Mouse (Mus musculus) testis, postnatal 14 days (tissue): Measurements from ENCODE around the gene Krt1.

ENCODE experiments used
- DNase-seq: peaks from one replicate; pipeline ENCODE4 v3.0.0; 2021; ENCODE audit warnings: low spot score

Krt1 gene

DNA sequence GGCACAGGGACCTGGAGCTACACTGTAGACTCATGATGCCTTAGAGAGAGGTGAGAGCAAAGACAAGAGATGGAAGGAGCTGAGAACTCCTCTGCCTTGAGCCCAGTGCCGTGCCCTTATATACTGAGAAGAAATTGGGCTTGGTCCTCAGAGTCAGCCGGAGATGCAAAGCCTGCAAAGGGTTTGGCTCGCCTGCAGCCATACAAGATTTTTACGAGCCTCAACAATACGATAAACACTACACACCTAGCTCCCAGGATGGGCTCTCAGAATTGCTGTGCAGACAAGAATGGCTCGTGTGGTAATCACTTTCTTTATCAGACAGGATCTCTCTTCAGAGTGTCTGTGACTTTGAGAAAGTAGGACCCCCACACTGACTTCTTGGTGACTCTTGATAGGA lies at the start of gene Krt1:
TSS of gene Krt1 (minus strand) at position 101 of the 400 bp plus-strand sequence.
- DNase-seq, result no peak

DNA sequence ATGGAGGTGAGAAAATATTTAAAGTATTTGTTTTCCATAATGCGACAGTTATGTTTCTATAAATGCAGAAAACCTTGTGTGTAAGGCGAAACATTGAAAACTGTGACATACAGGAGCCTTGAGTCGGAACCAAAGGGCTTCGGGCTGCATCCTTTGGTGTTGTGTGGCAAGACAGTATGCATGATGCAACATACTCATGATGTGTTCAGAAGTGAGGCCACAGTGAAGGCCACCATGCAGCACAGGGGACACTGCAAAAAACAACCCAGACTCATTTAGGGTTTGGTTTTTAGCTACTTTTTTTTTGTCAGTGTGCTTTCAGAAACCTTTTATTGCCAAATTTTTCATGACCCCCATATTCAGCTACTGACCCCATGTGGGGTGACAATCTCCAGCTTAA lies 44.6 kb upstream of the Krt1 start:
- DNase-seq, result no peak

DNA sequence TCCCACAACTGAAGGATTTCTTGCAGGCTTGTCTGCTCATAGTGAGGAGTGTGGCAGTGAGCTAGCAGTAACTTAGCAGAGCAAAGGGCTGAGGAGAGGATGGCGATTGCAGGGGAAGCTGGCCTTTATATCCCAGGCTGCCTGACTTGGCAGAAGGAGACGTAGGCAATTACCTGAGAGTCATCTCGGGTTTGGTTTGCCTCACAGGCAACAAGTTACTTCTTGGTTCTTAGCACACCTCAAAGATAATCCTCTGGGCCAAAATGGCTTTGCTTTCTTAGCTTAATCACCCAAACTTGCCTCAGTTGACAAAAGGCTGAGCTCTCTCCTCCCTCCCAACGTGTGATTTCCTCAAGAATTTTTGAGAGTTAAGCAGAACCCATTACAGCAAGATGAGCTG lies 42.2 kb upstream of the Krt1 start, which contains the start of gene Krt76:
TSS of gene Krt76 (minus strand) at position 101 of the 400 bp plus-strand sequence.
- no peak for DNase-seq

DNA sequence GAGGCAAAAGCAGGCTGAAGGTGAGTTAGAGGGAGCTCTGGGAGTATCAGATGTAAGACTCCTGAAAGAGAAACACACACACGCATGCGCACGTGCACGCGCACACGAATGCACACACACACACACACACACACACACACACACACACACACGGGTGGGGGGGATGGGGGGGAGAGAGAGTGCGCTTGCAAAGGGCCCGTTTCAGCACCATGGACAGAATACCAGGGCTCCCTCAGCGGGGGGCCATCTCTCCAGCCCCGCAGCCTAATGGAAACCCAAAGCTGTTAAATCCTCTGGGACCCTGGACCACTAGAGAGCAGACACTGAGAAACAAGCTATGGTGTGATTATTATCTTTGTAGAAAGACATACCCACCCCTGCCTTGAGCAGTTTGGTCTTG lies 29.2 kb upstream of the Krt1 start:
- DNase-seq, result no peak

DNA sequence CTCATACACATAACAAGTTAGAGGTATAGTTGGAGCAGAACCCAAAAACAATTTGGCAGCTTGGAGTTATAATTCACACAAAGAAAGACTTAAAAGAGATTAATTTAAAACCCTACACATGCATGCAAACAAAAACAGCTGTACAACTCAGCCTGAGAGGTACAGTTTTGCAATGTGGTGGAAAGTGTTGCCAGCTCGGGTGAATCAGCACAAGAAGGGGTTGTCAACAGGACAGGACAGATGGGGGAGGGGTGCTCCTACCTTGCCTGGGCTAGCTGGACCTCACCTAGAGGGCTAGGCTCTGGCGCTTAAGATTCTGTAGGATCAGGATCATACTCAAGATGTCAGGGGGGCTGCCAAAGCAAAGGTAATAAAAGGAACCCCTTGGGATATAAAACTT lies 27.4 kb upstream of the Krt1 start:
- no peak for DNase-seq

DNA sequence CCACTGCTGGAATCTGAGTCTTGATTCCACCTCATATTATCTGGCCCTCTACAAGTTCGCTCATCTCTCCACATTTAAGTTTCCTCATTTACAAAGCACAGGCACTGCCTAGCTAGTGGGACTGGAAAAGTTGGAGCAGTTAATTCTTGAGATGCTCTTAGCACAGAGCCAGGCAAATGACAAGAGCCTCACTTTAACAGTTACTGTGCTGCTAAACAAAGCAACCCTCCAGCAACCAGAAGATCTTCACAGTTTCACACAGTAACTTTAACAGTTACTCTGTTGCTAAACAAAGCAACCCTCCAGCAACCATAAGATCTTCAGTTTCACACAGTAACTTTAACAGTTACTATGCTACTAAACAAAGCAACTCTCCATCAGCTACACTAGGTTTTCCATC lies 23.8 kb upstream of the Krt1 start:
- DNase-seq, result no peak

DNA sequence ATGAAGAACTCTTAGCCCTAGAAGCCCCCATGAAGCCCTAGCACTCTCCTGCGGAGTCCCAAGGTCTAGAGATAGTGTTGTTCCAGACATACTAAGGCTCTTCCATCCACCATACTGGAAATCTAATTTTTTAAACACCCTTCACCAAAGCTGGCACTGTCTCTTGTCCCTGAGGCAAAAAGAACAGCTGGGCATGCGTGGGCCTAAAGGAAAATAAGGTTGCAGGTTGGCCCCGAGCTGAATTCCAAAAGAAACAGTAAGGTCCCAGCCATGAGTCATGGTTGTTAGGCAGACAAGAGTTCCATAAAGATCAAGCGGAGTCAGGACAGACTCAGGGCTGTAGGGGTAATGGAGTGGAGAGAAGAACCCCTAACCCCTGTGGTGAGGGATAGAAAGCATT lies 22.6 kb upstream of the Krt1 start:
- DNase-seq, result no peak

DNA sequence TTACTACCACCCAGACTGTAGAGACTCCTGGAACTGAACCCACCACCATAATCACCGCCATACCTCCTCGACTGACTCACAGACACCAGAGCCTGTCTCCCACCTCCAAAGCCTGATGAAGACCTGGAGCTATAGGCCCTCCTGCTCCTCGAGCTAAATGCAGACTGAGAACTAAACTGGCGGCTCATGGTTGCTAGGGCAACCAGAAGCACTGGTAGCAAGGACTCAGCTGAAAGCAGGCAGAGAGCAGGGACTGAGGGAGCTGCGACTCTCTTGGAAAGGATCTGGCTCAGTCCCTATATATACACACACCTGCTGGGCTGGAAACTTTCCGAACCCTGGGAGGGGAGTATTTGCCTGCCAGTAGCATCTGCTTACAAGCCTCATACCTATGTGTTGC lies 18.8 kb upstream of the Krt1 start, which contains the start of gene Krt77:
TSS of gene Krt77 (minus strand) at position 275 of the 400 bp plus-strand sequence.
- DNase-seq, result no peak

DNA sequence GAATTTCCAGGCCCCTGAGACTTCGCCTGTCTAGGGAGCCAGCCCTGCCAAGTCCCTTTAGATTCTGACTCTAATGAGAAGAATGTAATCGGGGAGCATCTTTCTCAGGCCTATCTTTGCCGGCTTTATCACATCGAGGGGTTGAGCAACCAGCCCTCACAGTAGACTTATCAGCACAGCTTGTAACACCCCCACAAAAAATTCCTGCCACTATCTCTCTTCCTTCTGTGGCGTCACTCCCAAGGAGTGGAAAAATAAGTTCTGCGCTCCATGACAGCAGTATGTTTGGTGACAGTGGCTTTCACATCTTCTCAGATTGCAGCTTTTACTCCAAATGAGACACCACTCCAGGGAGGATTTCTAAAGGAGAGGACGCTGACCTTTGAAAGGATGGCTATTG lies 16.2 kb upstream of the Krt1 start:
- no peak for DNase-seq

DNA sequence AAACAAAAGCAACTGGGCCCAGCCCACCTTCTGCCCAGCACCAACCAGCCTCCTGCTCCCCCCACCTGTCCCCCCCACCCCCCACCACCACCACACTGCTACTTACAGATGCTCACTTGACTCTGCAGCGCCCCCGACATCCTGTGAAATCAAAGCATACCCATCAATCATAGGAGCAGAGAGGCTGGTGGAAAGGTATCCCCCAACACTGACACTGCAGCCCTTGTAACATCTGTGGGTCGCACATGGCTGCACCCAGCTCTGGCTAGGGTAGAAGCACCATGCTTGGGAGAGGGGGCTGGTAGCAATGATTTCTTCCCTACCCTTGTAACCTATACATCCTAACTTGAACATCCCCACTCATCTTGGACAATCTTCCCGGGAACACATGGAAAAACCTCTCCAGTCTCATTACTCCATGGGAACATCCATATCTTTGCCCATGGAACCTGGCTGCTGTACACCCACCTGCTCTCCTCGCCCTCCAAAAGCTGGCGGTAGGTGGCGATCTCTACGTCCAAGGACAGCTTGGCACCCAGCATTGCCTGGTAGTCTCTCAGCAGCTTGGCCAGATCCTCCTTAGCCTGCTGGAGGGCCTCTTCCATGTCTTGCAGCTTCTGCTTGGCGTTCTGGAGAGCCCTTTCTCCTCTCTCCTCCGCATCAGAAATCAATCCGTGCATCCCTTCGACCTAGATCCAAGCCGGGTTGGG lies 10.0 kb upstream of the Krt1 start:
- no peak for DNase-seq

DNA sequence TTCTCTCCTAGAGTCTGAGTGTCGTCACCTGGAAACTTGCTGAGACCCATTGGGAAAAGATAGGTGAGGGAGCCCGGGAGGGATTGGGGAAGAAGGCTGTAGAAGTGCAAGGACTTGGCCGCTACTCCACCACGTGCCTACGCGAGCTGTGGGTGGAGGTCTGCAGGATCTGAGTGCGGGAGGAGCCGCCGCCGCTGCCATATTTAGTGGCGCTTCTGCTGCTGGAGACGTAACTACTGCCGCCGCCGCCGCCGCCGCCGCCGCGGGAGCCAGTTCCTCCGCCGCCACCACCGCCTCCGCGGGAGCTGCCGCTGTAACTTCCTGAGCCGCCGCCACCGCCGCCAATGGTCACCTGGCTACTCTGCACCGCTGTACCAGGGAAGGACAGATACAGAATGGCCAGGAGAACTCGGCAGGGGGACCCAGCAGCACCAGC lies 9.2 kb upstream of the Krt1 start:
- no peak for DNase-seq

DNA sequence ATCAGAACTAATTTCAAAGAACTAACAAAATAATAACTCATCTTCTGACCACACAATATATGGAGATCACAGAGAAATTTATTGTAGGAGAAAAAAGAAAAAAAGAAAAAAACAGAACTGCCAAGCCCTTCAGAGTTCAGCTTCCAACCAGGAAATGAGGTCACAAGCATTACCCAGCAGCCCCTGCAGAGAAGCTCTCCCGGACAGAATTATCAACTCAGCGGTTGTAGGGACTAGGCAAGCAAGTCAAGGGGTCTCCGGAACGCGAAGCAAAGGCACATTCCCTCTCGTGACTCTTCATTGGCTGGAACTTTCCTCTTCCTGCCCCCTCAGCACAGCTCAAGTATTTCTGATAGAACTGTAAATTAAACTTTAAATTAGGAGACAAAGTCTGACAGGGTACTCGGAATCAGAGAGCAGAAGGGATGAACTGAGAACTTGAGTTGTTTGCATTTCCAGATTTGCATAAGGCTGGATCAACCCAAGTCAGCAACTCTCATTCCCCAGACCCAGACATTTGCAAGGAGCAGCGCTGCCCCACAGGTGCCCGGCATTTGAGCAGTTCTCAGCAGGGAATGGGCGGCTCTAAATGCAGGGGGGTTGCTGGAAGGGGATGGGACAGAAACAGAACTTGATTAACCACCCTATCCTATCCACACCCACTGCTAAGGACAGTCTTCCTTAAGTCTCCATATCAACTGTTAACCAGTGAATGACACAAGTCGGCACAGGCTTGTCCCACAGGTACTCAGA lies 8.3 kb upstream of the Krt1 start:
- DNase-seq, result no peak

DNA sequence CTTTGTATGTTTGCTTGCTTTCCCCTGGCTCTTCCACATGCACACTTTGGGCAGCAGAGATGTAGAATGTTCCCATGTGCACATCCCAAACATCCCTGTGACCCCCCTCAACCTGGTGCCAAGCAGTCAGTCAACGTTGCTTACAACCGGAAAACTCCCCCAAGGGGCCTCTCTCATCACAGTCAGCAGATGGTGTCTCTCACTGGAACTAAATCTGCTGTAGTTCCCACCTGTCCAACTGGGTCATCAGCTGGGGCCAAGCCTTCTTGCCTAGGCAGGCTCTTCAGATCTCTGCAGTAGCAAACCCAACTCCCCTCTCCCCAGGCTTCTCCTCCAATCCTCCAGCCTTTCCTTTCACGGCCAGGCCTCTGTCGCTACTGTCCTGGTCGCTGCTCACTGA lies 6.1 kb upstream of the Krt1 start:
- DNase-seq, result no peak

DNA sequence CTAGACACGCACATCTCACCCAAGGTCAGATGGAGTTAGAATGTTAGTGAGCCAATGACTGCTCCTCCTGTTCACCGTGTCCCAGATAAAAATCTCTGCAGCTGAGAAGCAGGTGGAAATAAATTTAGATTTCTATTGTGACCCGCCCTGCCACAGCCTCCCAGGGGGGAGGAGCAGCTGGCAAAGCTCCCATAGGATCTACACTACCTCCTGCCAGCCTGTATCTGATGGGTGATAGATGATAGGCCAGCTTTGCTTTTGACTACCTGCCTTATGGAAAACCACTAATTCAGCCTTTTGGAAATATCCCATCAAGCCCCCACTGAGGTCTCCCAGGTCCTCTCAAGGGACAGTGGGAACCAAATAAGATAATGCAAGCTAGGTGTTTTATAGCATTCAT lies 5.1 kb upstream of the Krt1 start:
- DNase-seq, result no peak

DNA sequence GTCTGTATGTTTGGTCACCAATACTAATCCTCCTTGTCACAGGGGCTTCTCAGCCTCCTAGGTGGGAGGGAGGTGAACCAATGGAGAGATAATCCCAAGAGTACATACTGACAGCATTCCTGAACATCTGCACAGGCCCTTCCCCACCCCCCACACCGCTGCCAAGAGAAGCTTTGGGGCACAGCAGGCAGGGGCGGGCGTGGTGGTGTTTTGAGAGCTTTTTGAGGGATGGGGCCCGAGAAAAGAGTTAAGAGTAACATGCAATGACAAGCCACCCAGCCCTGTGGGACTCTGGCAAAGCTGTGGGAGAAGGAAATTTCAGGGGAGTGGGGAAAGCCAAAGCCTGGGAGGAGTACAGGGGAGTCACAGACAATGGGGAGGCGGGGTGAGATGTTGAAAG lies 3.7 kb upstream of the Krt1 start:
- DNase-seq, result no peak

DNA sequence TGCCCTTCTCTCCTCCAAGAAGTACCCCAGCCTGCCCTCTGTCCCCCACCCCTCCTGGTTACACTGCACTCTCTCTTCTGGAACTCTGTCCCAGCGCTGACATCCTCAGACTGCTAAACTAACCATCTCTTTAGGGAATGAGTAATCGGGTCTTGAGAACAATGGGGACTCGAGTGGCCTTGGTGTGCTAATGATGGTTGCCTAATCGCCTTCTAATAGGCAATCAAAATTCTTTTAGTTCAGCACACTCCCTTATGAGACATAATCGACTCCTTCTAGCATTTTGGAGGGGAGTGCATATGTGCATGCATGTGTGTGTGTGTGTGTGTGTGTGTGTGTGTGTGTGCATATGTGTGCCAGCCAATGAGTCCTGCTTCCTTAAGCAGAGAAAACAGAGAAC lies 2.0 kb upstream of the Krt1 start:
- no peak for DNase-seq

DNA sequence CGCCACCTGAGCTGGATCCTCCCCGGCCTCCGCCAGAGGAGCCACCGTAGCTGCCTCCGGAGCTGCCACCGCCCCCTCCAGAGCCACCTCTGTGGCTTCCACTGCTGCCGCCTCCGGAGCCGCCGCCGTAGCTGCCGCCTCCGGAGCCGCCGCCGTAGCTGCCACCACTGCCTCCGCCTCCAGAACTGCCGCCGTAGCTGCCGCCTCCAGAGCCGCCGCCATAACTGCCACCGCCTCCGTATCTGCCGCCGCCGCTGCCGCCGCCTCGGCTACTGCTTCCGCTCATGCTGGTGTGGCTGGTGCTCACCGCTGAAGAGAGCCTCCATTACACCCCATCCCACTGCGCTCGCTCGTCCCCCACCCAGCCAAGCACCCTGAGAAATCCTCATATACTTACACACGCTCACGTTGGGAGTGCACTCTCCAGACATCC lies 4.6 kb downstream of the Krt1 start:
- no peak for DNase-seq

DNA sequence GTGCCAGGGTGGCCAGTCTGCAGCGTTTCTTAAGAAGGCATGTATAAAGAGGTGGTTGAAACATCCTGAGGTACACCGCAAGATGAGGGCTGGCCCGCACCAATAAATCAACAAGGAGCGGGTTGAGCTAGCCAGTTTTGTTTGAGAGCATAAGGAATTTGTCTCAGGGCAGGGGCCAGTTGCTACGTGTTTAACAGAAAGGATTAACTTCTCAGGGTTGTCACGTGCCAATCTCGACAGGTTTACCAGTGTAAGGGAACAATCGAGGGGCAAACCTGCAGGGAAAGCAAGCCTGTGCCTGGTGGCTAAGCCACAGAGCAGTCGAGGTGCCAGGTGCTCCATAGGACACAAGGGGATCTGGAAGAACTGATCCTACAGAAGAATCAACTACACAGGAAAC lies 7.4 kb downstream of the Krt1 start:
- DNase-seq, result no peak

DNA sequence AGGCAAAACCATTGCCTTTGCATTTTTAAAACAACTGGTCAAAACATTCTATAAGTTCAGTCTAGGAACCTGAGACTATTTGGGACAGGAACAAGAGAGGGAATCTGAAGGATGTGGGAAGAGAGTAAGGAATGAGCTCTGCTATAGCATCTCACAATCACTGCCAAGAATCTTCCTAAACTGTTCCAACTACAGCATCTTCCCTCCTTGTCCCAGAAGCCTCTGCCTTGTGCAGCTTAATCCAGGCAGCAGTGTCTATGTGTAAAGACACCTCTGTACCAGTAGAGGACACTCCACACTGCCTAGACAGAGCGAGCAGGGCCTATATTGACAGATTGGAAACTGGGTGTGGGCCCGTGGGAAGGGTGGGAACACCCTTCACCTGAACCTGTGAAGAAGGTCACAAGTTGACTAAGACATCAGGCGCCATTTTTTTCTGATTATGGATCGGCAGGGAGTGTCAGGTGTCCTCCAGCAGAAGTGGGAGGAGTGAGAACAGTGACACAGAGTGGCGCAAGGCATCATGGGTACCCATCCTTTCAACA lies 15.7 kb downstream of the Krt1 start:
- DNase-seq, result no peak

DNA sequence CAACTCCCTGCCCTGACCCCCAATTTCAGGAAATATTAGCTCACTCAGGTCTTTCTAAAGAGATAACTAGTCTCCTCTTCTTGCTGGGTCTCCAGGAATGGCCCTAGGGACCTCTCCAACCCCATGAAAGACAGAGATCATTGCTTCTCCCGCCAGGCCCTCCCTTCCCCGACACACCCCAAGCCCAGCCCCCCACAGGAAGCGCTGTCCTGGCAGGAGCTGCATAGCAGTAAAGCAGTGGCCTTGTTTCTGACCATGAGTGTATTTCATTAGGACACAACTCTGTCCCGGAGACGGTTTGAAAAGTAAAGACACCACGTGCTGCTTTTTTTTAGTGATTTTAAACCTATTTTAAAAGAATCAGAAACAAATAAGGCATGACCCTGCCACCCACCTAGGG lies 17.5 kb downstream of the Krt1 start:
- DNase-seq, result no peak

DNA sequence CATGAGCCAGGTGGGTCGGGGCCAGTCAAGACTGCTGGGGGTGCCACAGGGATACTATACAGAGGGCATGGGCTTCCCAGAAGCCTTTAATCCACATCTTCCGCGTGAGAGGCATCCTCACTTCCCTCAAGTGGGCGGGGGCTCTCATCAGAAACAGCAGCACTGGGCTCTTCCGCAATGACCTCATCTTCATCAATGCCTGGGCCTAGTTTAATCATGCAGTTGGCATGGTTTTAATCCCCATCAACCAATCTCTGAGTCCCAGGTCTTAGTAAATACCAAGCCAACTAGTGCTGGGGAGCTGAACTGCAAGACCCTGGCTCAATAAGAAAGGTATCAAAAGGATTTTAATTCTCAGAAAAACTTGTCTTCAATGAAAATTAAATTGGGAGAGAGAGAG lies 21.2 kb downstream of the Krt1 start:
- DNase-seq, result no peak

DNA sequence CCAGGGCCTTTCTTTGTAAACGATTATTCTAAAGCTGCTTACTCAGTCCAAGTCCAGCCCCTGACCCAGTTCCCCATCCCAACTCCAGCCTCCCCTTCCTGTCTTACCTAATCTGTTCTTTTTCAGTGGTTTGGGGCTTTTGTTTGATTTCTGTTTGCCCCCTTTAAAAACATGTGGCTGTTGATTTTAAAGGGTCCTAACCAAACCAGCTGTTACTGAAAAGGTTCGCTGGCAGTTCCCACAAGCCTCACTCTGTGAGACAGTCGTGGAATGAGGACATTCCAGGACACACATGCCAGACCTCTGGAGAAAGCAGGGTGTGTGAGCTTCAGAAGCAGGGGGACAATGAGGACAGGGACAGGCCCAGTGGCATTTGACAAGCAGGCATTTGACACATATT lies 28.8 kb downstream of the Krt1 start:
- DNase-seq, result no peak

DNA sequence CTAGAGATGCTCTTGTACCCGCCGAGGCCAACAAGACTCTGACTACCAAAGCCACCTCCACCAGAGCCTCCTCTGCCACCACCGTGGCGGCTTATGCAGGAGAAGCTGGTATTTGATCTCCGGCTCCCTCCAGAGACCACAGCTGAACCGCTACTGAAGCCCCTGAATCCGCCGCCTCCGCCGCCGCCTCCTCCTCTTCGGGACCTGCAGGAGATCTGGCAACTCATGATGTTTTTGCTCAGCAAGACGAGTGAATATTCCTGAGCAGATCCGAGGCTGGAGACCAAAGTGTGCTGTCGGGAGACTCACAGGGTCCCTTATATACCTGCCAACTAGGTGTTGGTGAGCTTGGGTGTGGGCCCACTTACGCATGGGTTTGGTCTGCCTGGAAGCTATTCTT lies 32.7 kb downstream of the Krt1 start, which contains the start of gene Krt2:
TSS of gene Krt2 (minus strand) at position 295 of the 400 bp plus-strand sequence.
- DNase-seq, result no peak
